Mouse (Mus musculus): ENCODE measurements around the gene Ptpn3. TPM values are rescaled to one million over a fixed set of nuclear protein-coding genes. Genes with fewer than 3 reads are reported as not detected.
A peak's percentile ranks its signal among the peaks of the same experiment; 100 is the strongest.

Ptpn3 gene
- polyA plus RNA-seq, 1 experiment from 2014 or later: 3.3 TPM

GRCm38 (mm10) chr4:57258159-57259035 is 43.2 kb downstream of the Ptpn3 start:
- H3K27ac ChIP-seq (replicated peaks in 1 of 2; ENCODE audit: control insufficient read depth in 1 of 2, insufficient read depth in 1 of 2, low read depth in 2 of 2, low read length in 2 of 2): no peak overlapping the region
- ATAC-seq (ENCODE audit: insufficient number of reproducible peaks, insufficient read depth, low FRiP score, low read depth): no peak
- WGBS: 54% methylated on average over 14 of the region's 14 CpGs

DNA sequence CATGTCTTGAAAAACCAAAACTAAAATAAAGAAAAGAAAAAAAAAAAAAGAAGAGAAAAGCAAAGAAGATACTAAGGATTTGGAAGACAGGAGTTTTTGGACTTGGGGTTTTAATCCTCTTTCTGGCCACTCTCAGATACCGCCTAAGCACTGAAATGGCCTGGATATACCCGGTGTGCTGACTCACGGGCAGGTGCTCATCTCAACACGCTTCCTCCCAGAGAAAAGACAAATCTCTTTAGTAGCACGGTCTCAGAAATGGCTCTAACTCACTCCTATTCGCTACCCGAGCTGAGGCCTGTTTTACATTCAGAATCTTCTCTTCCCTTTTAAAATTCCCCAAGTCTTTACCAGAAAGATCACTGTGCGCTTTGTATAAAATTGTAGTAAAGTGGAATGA is 44.2 kb downstream of the Ptpn3 start:
- Histone ChIP-seq H3K4me3 (ENCODE audit: control insufficient read depth in 1 of 2, insufficient read depth in 1 of 2, low read depth in 1 of 2, low read length in 2 of 2) (no peak overlapping the region), H3K9ac (ENCODE audit: low read length) (no peak overlapping the region), H3K4me1 (ENCODE audit: control insufficient read depth in 2 of 2, insufficient read depth in 2 of 2, low read length in 2 of 2) (peaks cover 3% of the 10 kb centered on the region in 2 experiments; a peak in 2 of 4 replicates), H3K4me2 (ENCODE audit: low read length) (no peak overlapping the region), H3K36me3 (ENCODE audit: control insufficient read depth, insufficient read depth, low read length) (no peaks in the 10 kb centered on the region), H3K27ac (replicated peaks in 1 of 2; ENCODE audit: control insufficient read depth in 1 of 2, insufficient read depth in 1 of 2, low read depth in 2 of 2, low read length in 2 of 2) (no peak overlapping the region), H3K9me3 (ENCODE audit: control insufficient read depth, low read length) (no peaks in the 10 kb centered on the region), H3K27me3 (ENCODE audit: control insufficient read depth, insufficient read depth, low read length) (no peaks in the 10 kb centered on the region)
- ATAC-seq (ENCODE audit: insufficient number of reproducible peaks, insufficient read depth, low FRiP score, low read depth): no peak
- 92% methylated on average over 8 of the region's 8 CpGs for WGBS

More at GRCm38 (mm10) chr4:57258159-57259035, 43.2 kb downstream of the Ptpn3 start:
- peaks cover 3% of the 10 kb centered on the region in 2 experiments; a peak in 2 of 4 replicates for H3K4me1 ChIP-seq (ENCODE audit: control insufficient read depth in 2 of 2, insufficient read depth in 2 of 2, low read length in 2 of 2)
- no peaks in the 10 kb centered on the region for H3K27me3 ChIP-seq (ENCODE audit: control insufficient read depth, insufficient read depth, low read length)
- no peak overlapping the region for H3K9ac ChIP-seq (ENCODE audit: low read length)
- H3K4me3 ChIP-seq (ENCODE audit: control insufficient read depth in 1 of 2, insufficient read depth in 1 of 2, low read depth in 1 of 2, low read length in 2 of 2): no peak overlapping the region
- H3K9me3 ChIP-seq (ENCODE audit: control insufficient read depth, low read length): no peaks in the 10 kb centered on the region
- no peak overlapping the region for H3K4me2 ChIP-seq (ENCODE audit: low read length)
- H3K36me3 ChIP-seq (ENCODE audit: control insufficient read depth, insufficient read depth, low read length): no peaks in the 10 kb centered on the region

- no peak overlapping the region for H3K4me2 ChIP-seq (ENCODE audit: low read length)
- no peak overlapping the region for H3K4me3 ChIP-seq (ENCODE audit: control insufficient read depth in 1 of 2, insufficient read depth in 1 of 2, low read depth in 1 of 2, low read length in 2 of 2)
- no peak overlapping the region for H3K27ac ChIP-seq (replicated peaks in 1 of 2; ENCODE audit: control insufficient read depth in 1 of 2, insufficient read depth in 1 of 2, low read depth in 2 of 2, low read length in 2 of 2)
- peaks cover 3% of the 10 kb centered on the region in 2 experiments; a peak in 2 of 4 replicates for H3K4me1 ChIP-seq (ENCODE audit: control insufficient read depth in 2 of 2, insufficient read depth in 2 of 2, low read length in 2 of 2)
- 77% methylated on average over 4 of the region's 4 CpGs for WGBS
- no peak for ATAC-seq (ENCODE audit: insufficient number of reproducible peaks, insufficient read depth, low FRiP score, low read depth)
- H3K36me3 ChIP-seq (ENCODE audit: control insufficient read depth, insufficient read depth, low read length): no peaks in the 10 kb centered on the region
- H3K27me3 ChIP-seq (ENCODE audit: control insufficient read depth, insufficient read depth, low read length): no peaks in the 10 kb centered on the region
- H3K9me3 ChIP-seq (ENCODE audit: control insufficient read depth, low read length): no peaks in the 10 kb centered on the region
- H3K9ac ChIP-seq (ENCODE audit: low read length): no peak overlapping the region
Observed at GRCm38 (mm10) chr4:57256761-57257160, 44.9 kb downstream of the Ptpn3 start.

DNA sequence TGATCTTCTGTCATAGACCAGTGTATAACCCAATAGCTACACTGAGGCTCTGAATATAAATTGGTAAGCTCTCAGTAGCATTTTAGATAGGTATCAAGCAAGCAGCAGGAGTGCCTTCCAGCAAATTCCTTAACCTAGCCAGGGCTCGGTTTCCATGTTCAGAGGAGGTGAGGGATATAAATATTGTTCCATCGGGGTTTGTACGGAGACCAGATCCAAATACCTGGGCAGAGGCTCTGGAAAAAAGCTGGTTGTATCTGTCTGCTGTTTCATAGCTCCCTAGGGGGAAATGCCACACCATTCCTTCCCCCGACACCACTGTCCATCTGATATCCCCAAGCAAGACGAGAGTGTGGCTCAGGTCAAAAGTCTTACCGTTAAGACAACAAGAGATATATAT is 47.2 kb downstream of the Ptpn3 start:
- Histone ChIP-seq H3K9ac (ENCODE audit: low read length) (no peak overlapping the region), H3K36me3 (ENCODE audit: control insufficient read depth, insufficient read depth, low read length) (no peaks in the 10 kb centered on the region), H3K4me3 (ENCODE audit: control insufficient read depth in 1 of 2, insufficient read depth in 1 of 2, low read depth in 1 of 2, low read length in 2 of 2) (no peak overlapping the region), H3K27me3 (ENCODE audit: control insufficient read depth, insufficient read depth, low read length) (no peaks in the 10 kb centered on the region), H3K4me2 (ENCODE audit: low read length) (no peak overlapping the region), H3K4me1 (ENCODE audit: control insufficient read depth in 2 of 2, insufficient read depth in 2 of 2, low read length in 2 of 2) (peaks cover 3% of the 10 kb centered on the region in 2 experiments; a peak in 2 of 4 replicates), H3K27ac (replicated peaks in 1 of 2; ENCODE audit: control insufficient read depth in 1 of 2, insufficient read depth in 1 of 2, low read depth in 2 of 2, low read length in 2 of 2) (no peak overlapping the region), H3K9me3 (ENCODE audit: control insufficient read depth, low read length) (no peaks in the 10 kb centered on the region)
- WGBS: 71% methylated on average over 6 of the region's 6 CpGs
- no peak for ATAC-seq (ENCODE audit: insufficient number of reproducible peaks, insufficient read depth, low FRiP score, low read depth)

- 19% methylated on average over 2 of the region's 2 CpGs for WGBS
- Histone ChIP-seq H3K4me3 (ENCODE audit: control insufficient read depth in 1 of 2, insufficient read depth in 1 of 2, low read depth in 1 of 2, low read length in 2 of 2) (no peak overlapping the region), H3K4me2 (ENCODE audit: low read length) (no peak overlapping the region), H3K9me3 (ENCODE audit: control insufficient read depth, low read length) (no peaks in the 10 kb centered on the region), H3K27me3 (ENCODE audit: control insufficient read depth, insufficient read depth, low read length) (no peaks in the 10 kb centered on the region), H3K4me1 (ENCODE audit: control insufficient read depth in 2 of 2, insufficient read depth in 2 of 2, low read length in 2 of 2) (peaks cover 4 to 7% of the 10 kb centered on the region in 2 experiments; a peak in 2 of 4 replicates), H3K36me3 (ENCODE audit: control insufficient read depth, insufficient read depth, low read length) (no peaks in the 10 kb centered on the region), H3K9ac (ENCODE audit: low read length) (no peak overlapping the region), H3K27ac (replicated peaks in 1 of 2; ENCODE audit: control insufficient read depth in 1 of 2, insufficient read depth in 1 of 2, low read depth in 2 of 2, low read length in 2 of 2) (no peak overlapping the region)
- no peak for ATAC-seq (ENCODE audit: insufficient number of reproducible peaks, insufficient read depth, low FRiP score, low read depth)
Observed at GRCm38 (mm10) chr4:57250636-57251035, 51.0 kb downstream of the Ptpn3 start.

DNA sequence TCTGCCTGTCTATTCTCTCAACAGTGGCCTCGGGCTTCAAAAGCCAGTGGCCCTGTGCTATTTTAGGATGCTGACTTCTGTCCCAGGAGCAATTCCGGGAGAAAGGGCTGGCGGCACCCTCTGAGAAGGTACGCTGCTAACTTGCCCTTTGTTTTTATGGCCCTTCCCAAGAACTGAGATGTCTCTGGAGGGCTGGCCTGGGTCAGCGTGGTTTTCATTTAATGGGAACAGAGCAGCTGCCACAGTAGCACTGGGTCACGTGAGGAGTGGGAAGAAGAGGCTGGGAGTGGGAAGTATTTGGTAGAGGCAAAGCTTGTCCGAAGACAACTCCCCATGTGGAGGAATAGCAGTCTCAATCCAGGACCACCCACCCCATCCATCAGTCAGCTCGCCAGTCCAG is 52.5 kb downstream of the Ptpn3 start:
- Histone ChIP-seq H3K27me3 (ENCODE audit: control insufficient read depth, insufficient read depth, low read length) (no peaks in the 10 kb centered on the region), H3K4me2 (ENCODE audit: low read length) (peak overlapping the region; percentile 23), H3K36me3 (ENCODE audit: control insufficient read depth, insufficient read depth, low read length) (no peaks in the 10 kb centered on the region), H3K4me1 (ENCODE audit: control insufficient read depth in 2 of 2, insufficient read depth in 2 of 2, low read length in 2 of 2) (peaks cover 4 to 11% of the 10 kb centered on the region in 2 experiments; a peak in 2 of 4 replicates), H3K9ac (ENCODE audit: low read length) (no peak overlapping the region; the same call in 1 of the 2 replicates), H3K4me3 (ENCODE audit: control insufficient read depth in 1 of 2, insufficient read depth in 1 of 2, low read depth in 1 of 2, low read length in 2 of 2) (no peak overlapping the region), H3K27ac (replicated peaks in 1 of 2; ENCODE audit: control insufficient read depth in 1 of 2, insufficient read depth in 1 of 2, low read depth in 2 of 2, low read length in 2 of 2) (0 out of 4 replicates have a peak overlapping the region, but pooled peaks of 1 of the 2 experiments have one; percentile 17), H3K9me3 (ENCODE audit: control insufficient read depth, low read length) (no peaks in the 10 kb centered on the region)
- no peak for ATAC-seq (ENCODE audit: insufficient number of reproducible peaks, insufficient read depth, low FRiP score, low read depth)
- 28% methylated on average over 8 of the region's 8 CpGs for WGBS

- no peak overlapping the region for H3K27ac ChIP-seq (replicated peaks in 1 of 2; ENCODE audit: control insufficient read depth in 1 of 2, insufficient read depth in 1 of 2, low read depth in 2 of 2, low read length in 2 of 2)
Observed at GRCm38 (mm10) chr4:57244874-57245273, 56.8 kb downstream of the Ptpn3 start.

More at GRCm38 (mm10) chr4:57244874-57245273, 56.8 kb downstream of the Ptpn3 start:
- Histone ChIP-seq H3K9ac (ENCODE audit: low read length) (no peak overlapping the region), H3K36me3 (ENCODE audit: control insufficient read depth, insufficient read depth, low read length) (no peaks in the 10 kb centered on the region), H3K27me3 (ENCODE audit: control insufficient read depth, insufficient read depth, low read length) (no peaks in the 10 kb centered on the region), H3K9me3 (ENCODE audit: control insufficient read depth, low read length) (no peaks in the 10 kb centered on the region), H3K4me2 (ENCODE audit: low read length) (no peak overlapping the region), H3K4me3 (ENCODE audit: control insufficient read depth in 1 of 2, insufficient read depth in 1 of 2, low read depth in 1 of 2, low read length in 2 of 2) (no peak overlapping the region), H3K4me1 (ENCODE audit: control insufficient read depth in 2 of 2, insufficient read depth in 2 of 2, low read length in 2 of 2) (peaks cover 17 to 30% of the 10 kb centered on the region in 2 experiments)
- 74% methylated on average over 10 of the region's 10 CpGs for WGBS
- no peak for ATAC-seq (ENCODE audit: insufficient number of reproducible peaks, insufficient read depth, low FRiP score, low read depth)

Data from heart, embryonic 14.5 days (tissue).